Mouse (Mus musculus): ENCODE measurements around the gene Rsph6a. TPM values are rescaled to one million over a fixed set of nuclear protein-coding genes. Genes with fewer than 3 reads are reported as not detected.
"Not testable (repeated sequence)": the region's sequence is repeated elsewhere in the genome, so short reads cannot be mapped to it uniquely, and the experiment has no call there.

Gene Rsph6a
- total RNA-seq, 2 experiments from 2014 or later: 0.21 to 0.58 TPM

GRCm38 (mm10) chr7:19046286-19047069 is 8.0 kb upstream of the Rsph6a start:
- DNase-seq (ENCODE audit: low spot score in 2 of 2): peak in 1 of 2 experiments; percentile 22

GRCm38 (mm10) chr7:19048006-19048527 is 6.4 kb upstream of the Rsph6a start:
- no peak for DNase-seq (ENCODE audit: low spot score in 2 of 2)

DNA sequence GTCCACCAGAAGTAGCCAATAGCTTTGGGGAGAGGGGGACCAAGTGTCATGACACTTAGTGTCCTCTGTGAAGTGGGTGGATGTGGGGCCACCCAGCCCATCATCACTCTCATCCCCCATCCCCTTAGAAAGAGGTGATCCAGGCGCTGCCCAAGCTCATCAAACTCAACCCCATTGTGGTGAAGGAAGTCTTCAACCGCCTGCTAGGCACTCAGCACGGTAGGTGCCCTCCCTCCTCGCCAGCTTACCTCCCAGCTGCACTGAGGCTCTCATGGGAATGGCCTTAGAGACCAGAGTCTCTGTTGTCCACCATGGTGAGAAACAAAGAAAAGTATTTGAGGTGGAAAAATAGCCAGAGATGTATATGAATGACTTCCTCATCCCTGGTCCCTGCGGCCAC is 5.2 kb upstream of the Rsph6a start:
- no peak for DNase-seq (ENCODE audit: low spot score in 2 of 2)

GRCm38 (mm10) chr7:19050172-19050571 is 4.3 kb upstream of the Rsph6a start:
- DNase-seq (ENCODE audit: low spot score in 2 of 2): peak in 1 of 2 experiments; percentile 33

DNA sequence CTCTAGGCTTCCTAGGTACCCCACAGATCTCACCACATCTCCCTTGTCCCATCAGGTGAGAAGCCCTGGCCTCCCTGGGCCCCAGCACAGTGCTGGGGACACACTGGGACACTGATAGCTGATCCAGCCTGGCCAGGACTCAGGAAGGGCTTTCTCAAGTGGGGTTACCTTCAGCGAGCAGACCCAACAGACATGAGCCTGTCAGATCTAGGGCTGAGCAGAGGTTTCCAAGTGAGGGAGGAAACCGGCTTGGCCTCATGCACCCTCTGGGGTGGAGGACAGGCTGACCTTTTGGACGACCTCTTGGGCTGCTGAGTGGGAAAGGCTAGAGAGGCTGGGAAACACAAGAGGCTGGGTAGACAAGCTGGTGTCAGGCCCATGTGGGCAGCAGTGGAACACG is 3.3 kb upstream of the Rsph6a start:
- peak in 1 of 2 experiments; percentile 13 for DNase-seq (ENCODE audit: low spot score in 2 of 2)

DNA sequence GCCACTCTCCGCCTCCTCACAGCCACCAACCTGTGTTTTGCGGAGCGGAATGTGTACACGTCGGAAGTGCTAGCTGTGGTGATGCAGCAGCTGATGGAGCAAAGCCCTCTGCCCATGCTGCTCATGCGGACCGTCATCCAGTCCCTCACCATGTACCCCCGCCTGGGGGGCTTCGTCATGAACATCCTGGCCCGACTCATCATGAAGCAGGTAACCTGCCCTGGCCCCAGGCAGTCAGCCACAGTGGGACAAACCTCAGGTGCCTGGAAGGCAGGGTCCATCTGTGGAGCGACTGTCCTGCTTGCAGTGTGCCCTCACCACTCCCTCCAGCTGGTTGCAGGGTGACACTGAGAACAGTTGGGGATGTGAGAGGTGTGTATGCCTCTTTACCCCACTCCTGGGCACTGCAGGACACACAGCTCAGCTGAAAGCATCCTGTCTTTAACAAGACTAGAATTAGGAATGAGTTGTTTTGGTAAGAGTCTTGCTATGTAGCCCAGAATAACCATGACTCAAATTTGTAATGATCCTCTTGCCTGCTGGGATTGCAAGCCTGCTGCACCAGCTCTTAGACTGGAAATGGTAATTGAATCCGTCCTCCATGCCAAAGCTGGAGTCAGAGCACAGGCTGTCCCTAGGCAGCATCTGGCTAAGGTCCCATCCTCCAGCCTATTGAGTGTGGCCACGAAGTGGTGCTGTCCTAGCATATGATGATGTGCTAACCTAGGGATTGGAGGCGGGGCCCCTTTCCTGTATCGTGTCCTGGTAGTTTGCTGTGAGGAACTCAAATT is 1.9 kb upstream of the Rsph6a start:
- peak; percentile 62 to 65 for DNase-seq (ENCODE audit: low spot score in 2 of 2)

- DNase-seq (ENCODE audit: low spot score in 2 of 2): no peak
Observed at GRCm38 (mm10) chr7:19053136-19053532, 1.4 kb upstream of the Rsph6a start.

DNA sequence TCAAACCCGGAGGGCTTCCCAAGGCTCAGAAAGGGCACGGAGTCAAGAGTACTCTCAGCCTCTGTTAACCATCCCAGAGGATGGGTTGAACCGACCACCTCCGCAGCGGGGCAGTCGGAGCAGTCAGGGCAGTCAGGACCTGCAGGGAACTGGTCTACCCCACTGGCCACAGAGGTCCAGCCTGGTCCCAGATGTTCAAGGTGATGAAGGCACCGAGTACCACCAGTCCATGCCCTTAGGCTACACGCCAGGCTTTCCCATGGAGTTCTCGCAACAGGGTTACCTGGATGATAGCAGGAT is 237 bp downstream of the Rsph6a start:
- no peak for DNase-seq (ENCODE audit: low spot score in 2 of 2)

DNA sequence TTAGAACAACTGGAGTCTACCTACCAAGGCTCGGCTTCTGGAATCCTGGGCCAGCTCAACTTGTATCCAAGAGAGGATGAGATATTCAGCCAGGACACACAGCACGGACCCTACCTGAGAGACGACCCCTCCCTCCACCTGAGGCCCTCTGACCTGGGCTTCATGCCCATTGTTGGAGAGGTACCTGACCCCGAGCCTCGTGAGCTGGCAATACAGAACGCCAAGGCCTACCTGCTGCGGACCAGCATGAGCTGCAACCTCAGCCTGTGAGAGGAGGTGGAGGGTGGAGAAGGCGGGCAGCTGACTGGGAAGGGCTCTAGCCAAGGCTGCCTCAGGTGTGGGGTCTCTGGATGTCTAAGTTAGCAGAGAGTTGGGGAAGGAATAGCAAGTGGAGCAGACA is 618 bp downstream of the Rsph6a start:
- DNase-seq (ENCODE audit: low spot score in 2 of 2): no peak

- no peak for DNase-seq (ENCODE audit: low spot score in 2 of 2)
Observed at GRCm38 (mm10) chr7:19057405-19057804, 2.9 kb downstream of the Rsph6a start.

DNA sequence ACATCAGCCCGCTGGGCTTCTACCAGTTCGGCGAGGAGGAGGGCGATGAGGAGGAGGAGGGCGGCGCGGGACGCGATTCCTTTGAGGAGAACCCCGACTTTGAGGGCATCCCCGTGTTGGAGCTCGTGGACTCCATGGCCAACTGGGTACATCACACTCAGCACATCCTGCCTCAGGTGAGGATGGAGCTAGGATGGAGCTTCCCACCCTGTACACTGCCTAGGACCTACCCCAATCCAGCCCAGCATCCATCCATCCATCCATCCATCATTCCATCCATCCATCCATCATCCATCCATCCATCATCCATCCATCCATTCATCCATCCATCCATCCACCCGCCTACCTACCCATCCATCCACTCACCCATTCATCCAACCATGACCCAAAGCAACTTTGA is 11.4 kb downstream of the Rsph6a start:
- DNase-seq (ENCODE audit: low spot score in 2 of 2): no peak

DNA sequence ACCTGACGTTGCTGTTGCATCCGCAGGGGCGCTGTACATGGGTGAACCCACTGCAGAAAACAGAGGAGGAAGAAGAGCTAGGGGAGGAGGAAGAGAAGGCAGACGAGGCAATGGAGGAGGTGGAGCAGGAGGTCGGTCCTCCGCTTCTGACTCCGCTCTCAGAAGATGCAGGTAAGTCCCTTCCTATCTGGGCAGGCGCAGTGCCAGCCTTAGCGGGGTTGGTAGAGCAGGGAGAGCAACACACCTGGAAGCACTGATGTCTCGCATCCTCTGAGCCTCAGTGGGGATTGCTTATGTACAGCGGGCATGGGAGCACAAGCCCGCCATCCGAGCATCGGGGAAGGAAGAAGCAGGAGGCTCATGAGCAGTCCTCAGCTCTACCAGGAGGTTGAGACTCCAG is 12.6 kb downstream of the Rsph6a start:
- DNase-seq (ENCODE audit: low spot score in 2 of 2): no peak

DNA sequence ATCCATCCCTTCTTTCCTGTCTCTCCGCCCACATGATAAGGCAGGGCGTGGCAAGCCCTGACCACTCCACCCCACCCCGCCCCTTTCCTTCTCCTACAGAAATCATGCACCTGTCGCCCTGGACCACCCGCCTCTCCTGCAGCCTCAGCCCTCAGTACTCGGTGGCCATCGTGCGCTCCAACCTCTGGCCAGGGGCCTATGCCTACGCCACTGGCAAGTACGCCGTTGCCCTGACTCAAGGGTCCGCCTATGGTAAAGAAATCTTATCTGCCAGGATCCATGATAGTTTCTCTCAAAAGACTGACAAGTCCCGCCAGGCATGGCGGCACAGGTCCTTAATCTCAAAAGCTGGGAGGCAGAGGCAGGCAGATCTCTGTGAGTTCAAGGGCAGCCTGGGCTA is 13.4 kb downstream of the Rsph6a start:
- no peak for DNase-seq (ENCODE audit: low spot score in 2 of 2)

GRCm38 (mm10) chr7:19068707-19069106 is 14.2 kb downstream of the Rsph6a start:
- peak; percentile 79 to 80 for DNase-seq (ENCODE audit: low spot score in 2 of 2)

DNA sequence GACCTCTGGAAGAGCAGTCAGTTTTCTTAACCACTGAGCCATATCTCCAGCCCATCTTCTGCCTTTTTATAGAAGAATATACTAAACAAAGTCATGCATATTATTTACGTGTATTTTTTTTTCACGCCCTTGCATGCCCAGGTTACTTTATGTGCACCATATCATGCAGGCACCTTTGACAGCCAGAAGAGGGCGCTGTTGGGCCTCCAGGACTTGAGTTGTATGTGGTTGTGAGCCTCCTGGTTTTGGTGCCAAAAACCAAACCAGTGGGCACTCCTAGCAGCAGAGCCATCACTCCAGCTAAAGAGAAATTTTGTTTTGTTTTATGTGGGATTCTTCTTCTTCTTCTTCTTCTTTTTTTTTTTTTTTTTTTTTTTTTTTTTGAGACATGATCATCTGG is 15.0 kb downstream of the Rsph6a start:
- no peak for DNase-seq (ENCODE audit: low spot score in 2 of 2)

- DNase-seq (ENCODE audit: low spot score in 2 of 2): not testable (repeated sequence)
Observed at GRCm38 (mm10) chr7:19071024-19071423, 16.5 kb downstream of the Rsph6a start.

- DNase-seq (ENCODE audit: low spot score in 2 of 2): peak in 1 of 2 experiments; percentile 63
Observed at GRCm38 (mm10) chr7:19073504-19073903, 19.0 kb downstream of the Rsph6a start.

- no peak for DNase-seq (ENCODE audit: low spot score in 2 of 2)
Observed at GRCm38 (mm10) chr7:19074494-19074893, 20.0 kb downstream of the Rsph6a start.

- no peak for DNase-seq (ENCODE audit: low spot score in 2 of 2)
Observed at GRCm38 (mm10) chr7:19075231-19075630, 20.7 kb downstream of the Rsph6a start.

GRCm38 (mm10) chr7:19075723-19076585 is 21.5 kb downstream of the Rsph6a start, which contains the start of gene Dmwd:
Gene Dmwd (plus strand): TSS chr7:19076227.
- peak; percentile 96 for DNase-seq (ENCODE audit: low spot score in 2 of 2)

DNA sequence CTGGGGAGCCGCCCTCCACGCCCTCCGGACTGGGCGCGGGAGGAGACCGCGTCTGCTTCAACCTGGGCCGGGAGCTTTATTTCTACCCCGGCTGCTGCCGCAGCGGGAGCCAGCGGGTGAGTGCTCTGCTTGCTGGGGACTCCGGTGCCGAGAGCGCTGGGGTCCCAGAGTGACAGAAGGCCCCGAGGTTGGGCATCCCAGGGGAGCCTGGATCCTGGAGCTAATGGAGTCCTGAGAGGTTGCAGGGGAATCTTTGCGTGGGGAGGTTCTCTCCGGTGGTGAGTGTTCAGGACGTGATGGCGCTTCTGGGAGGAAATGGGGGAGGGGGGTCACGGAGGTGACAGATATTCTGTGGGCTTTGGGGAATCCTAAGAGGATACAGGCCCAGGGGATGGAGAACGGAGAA is 22.1 kb downstream of the Rsph6a start:
- peak; percentile 40 to 51 for DNase-seq (ENCODE audit: low spot score in 2 of 2)
